Mouse (Mus musculus) thymus, adult 2 months (tissue): ENCODE data around the gene Abca9. TPM values are rescaled to one million over a fixed set of nuclear protein-coding genes. Genes with fewer than 3 reads are reported as not detected.

Source experiments
- DNase-seq: peaks from one replicate; pipeline ENCODE4 v3.0.0; 2021
- H3K27ac ChIP-seq: fragments of 200-500 bp; 2 replicates; pipeline ENCODE4 v1.5.1; 2012; ENCODE audit warnings: low read length, control low read depth; ENCODE audit not compliant: control insufficient read depth, insufficient read depth
- H3K27me3 ChIP-seq: fragments of 200-500 bp; 2 replicates; pipeline ENCODE4 v1.6.1; 2012; ENCODE audit warnings: mild to moderate bottlenecking, low read length, moderate library complexity, mixed read lengths; ENCODE audit not compliant: control insufficient read depth, insufficient read depth
- H3K36me3 ChIP-seq: fragments of 200-500 bp; 2 replicates; pipeline ENCODE4 v1.6.1; 2012; ENCODE audit warnings: mild to moderate bottlenecking, low read length, moderate library complexity; ENCODE audit not compliant: control insufficient read depth, insufficient read depth
- H3K4me1 ChIP-seq: fragments of 200-500 bp; replicated peaks from 2 replicates; pipeline ENCODE4 v1.6.1; 2012; ENCODE audit warnings: low read length; ENCODE audit not compliant: control insufficient read depth, insufficient read depth
- H3K4me3 ChIP-seq: fragments of 200-500 bp; 2 replicates; pipeline ENCODE4 v1.5.1; 2012; ENCODE audit warnings: mild to moderate bottlenecking, low read length, control low read depth, moderate library complexity; ENCODE audit not compliant: control insufficient read depth, insufficient read depth
- CTCF ChIP-seq: fragments of 200-500 bp; IDR thresholded peaks from 2 replicates; pipeline ENCODE4 v1.5.1; 2012; ENCODE audit warnings: mild to moderate bottlenecking, control low read depth, low read length, moderate library complexity, borderline replicate concordance; ENCODE audit not compliant: control insufficient read depth, poor library complexity, insufficient read depth; ENCODE audit errors: extremely low read depth
- POLR2A ChIP-seq: fragments of 200-500 bp; IDR thresholded peaks from 2 replicates; pipeline ENCODE4 v1.6.1; 2012; ENCODE audit warnings: mild to moderate bottlenecking, low read length, control low read depth, moderate library complexity; ENCODE audit not compliant: control insufficient read depth, poor library complexity, insufficient read depth; ENCODE audit errors: extremely low read depth
- WGBS: fragments of 180-500 bp; shearing (Covaris S2); methylation state at CpG from one replicate; pipeline ENCODE4 v1.1.7; 2018; 5-methylcytosine and 5-hydroxymethylcytosine counted together
- polyA plus RNA-seq: library from polyadenylated mRNA; depleted of rRNA; stranded (reverse); fragments of >200 nt; gene quantifications from 2 replicates; pipeline ENCODE4 v1.2.3, GENCODE M21; 2012

Gene Abca9
- polyA plus RNA-seq, 1 experiment: 1.00 TPM

DNA sequence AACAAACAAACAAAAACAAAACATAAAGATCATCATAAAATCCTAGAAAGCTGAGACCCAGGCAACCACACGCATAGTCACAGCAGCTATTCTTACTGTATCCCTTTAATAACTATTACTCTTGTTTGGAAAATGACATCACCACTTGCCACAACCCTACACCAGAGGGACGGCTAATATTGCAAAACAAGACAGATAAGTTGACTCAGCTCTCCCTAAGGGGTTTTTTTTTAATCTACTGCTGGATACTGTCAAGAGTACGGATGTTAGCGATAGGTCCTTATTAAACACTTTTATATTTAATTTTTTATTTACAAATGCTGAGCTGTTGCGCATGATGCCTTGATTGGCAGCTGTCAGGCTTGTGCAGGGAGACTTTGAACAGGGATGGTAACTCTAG lies 37.2 kb downstream of the Abca9 start:
- no peak for DNase-seq
- H3K4me3 ChIP-seq: no peak overlapping the region

DNA sequence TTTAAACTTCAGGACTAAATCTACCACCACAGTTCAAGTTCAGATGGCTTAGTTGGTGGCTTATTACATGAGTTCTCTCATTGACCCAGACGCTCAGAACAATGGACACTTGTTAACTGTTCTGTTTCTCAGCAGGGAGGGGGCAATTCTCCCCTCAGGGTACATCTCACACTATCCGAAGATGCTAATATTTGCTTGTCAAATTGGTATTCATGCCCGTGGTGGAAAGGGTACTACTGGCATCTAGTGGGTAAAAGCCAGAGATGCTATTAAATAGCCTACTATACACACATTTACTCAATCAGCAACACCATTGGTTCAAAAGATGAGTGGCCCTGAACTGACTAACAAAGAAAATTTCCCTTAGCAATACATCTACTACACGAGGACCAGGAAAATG lies 56.9 kb downstream of the Abca9 start:
- TF ChIP-seq CTCF (no peak), POLR2A (no peak)
- WGBS: 82% methylated on average over 4 of the region's 4 CpGs

More for the DNA sequence above, 37.2 kb downstream of the Abca9 start:
- TF ChIP-seq CTCF (no peak), POLR2A (no peak)
- H3K27me3 ChIP-seq: no peaks in the 10 kb centered on the region
- WGBS: 90% methylated on average over 5 of the region's 5 CpGs
- H3K27ac ChIP-seq: no peak overlapping the region
- no peaks in the 10 kb centered on the region for H3K4me1 ChIP-seq
- H3K36me3 ChIP-seq: no peaks in the 10 kb centered on the region

DNA sequence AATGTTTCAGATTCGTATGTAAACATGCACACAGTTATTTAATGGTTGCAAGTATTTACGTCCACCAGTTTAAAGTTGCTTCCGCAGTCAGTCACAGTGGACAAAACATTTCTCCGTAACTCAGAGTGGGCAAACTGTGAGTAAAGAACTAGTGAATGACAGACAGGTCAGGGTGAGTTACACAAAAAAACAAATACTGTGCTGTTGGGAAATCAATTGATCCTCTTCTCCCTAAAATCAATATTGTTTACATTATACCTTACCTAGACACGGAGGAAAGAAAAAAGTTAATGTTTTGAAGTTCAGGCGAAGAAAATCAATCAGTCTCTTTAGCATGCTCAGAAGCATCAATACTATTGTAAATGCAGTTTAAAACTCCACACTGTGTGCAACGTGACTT lies 66.6 kb downstream of the Abca9 start:
- Histone ChIP-seq H3K27ac (no peak overlapping the region), H3K4me1 (no peaks in the 10 kb centered on the region), H3K27me3 (no peaks in the 10 kb centered on the region), H3K4me3 (no peak overlapping the region), H3K36me3 (no peaks in the 10 kb centered on the region)
- 94% methylated on average over 7 of the region's 7 CpGs for WGBS
- DNase-seq: no peak
- TF ChIP-seq POLR2A (no peak), CTCF (no peak)

More for the DNA sequence above, 56.9 kb downstream of the Abca9 start:
- Histone ChIP-seq H3K27ac (no peak overlapping the region), H3K4me3 (no peak overlapping the region), H3K36me3 (no peaks in the 10 kb centered on the region), H3K4me1 (no peaks in the 10 kb centered on the region), H3K27me3 (no peaks in the 10 kb centered on the region)
- DNase-seq: no peak

DNA sequence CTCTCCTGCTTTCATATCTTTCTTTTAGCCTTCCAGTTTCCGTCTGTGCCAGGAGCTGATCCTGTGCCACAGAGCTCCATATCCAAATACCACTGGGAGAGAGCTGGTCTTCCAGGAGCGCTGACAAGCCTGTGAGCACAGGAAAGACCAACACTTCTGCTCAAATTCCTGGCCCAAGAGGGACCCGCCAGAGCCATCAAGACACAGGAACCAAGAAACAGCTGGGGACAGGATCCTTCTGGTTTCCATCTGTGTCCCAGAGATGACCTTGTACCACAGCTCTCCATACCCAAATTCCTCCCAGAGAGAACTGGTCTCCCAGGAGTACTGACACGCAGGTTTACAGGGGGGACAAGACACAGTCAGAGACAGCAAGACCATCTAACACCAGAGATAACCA lies 69.1 kb downstream of the Abca9 start:
- no peak for TF ChIP-seq CTCF
- no peak for TF ChIP-seq POLR2A
- Histone ChIP-seq H3K4me1 (no peaks in the 10 kb centered on the region), H3K36me3 (no peaks in the 10 kb centered on the region), H3K4me3 (no peak overlapping the region), H3K27me3 (no peaks in the 10 kb centered on the region), H3K27ac (no peak overlapping the region)
- DNase-seq: no peak
- WGBS: 92% methylated on average over 4 of the region's 4 CpGs

DNA sequence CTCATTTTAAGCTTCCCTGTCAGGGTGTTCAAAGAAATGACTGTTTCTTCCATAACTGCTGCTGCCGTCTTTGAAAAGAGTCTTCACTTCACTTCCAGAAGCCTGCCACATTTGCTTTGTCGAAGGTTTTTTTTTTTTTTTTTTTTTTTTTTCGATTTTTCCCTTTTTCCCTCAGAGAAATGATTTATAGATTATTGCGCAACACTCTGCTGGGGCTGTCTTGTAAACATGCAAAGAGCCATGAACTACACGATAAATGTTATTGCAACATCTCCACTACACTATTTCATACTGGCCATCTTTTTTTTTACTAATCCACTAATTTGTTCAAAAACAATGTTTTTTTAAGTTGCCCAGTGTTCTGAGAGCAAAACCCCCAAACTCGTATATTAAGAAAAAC lies 70.5 kb downstream of the Abca9 start:
- Histone ChIP-seq H3K27ac (no peak overlapping the region), H3K27me3 (no peaks in the 10 kb centered on the region), H3K36me3 (no peaks in the 10 kb centered on the region), H3K4me3 (no peak overlapping the region), H3K4me1 (no peaks in the 10 kb centered on the region)
- TF ChIP-seq POLR2A (no peak), CTCF (no peak)
- DNase-seq: no peak
- 71% methylated on average over 6 of the region's 6 CpGs for WGBS

DNA sequence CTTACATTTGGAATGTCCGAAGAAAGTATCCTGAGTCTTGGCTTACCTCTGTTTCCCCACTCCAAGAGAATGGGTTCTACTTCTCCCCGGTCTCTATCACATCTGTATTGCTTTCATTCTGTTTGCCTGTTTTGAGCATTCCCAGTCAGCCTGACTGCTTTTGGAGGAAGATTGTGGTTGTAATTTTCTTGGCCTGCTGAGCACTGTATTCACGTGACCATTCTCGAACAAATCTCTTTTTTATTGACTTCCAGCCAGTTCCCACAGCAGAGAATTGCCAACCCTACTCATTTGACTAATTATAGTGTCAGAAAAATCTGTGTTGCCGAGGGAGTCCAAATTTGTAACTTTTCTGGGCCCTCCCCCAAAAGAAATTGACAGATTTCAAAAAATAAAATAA lies 72.1 kb downstream of the Abca9 start, which contains the start of gene Abca8a:
Gene Abca8a, minus strand, starts transcription at position 121 of the 400 bp plus-strand sequence.
- no peak for DNase-seq
- no peaks in the 10 kb centered on the region for H3K36me3 ChIP-seq
- no peak for TF ChIP-seq CTCF
- no peak for TF ChIP-seq POLR2A
- H3K4me3 ChIP-seq: no peak within 1 kb of the TSS
- H3K4me1 ChIP-seq: no peaks in the 10 kb centered on the region
- H3K27ac ChIP-seq: no peak within 1 kb of the TSS
- no peaks in the 10 kb centered on the region for H3K27me3 ChIP-seq
- WGBS: 60% methylated on average over 5 of the region's 5 CpGs

DNA sequence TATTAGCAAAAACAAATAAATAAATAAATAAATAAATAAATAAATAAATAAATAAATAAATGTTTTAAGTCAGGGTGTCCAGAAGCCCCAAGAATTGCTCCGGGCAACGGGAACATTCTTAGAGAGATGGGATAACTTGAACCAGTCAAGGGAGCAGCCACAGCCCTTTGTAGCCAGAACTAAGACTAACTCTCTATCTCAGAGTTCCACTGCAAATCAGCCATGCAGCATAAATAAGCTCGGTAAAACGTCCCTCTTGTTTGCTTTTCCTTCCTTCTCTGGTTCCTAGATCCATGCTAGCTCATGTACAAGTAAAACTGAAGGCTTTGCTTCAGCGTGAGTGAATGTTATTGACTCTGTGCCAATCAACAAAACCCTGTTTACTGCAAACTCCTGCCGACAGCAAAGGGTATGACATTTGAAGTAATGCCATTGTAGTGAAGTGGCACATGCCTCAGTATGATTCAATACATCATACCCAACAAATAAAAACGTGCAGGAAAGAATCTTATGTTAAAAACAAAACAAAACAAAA lies 73.1 kb downstream of the Abca9 start:
- TF ChIP-seq CTCF (no peak), POLR2A (no peak)
- WGBS: 72% methylated on average over 7 of the region's 7 CpGs
- Histone ChIP-seq H3K4me3 (no peak overlapping the region), H3K4me1 (no peaks in the 10 kb centered on the region), H3K27ac (no peak overlapping the region), H3K27me3 (no peaks in the 10 kb centered on the region), H3K36me3 (no peaks in the 10 kb centered on the region)
- no peak for DNase-seq
